Mouse (Mus musculus): ENCODE data around the gene Tfeb.

DNA sequence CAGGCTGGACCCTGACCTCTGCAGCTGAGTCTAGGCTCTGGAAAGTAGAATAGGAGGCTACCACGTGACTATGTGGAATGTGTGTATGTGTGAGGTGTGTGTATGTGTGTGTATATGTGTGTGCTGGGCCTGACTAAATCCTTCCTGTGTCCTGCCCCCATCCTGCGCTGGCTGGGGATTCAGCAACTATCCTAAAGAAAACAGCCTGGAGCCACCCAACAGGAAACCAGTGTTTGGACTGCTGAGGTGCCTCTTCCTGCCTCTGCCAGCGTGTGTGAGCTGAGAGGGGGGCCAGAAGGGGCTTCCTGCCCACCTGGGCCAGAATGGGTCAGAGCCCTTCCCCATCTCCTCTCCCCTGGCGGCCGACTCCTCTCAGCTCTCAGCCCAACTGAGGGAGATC is 76.8 kb downstream of the Tfeb start:
- no peak for TF ChIP-seq POLR2A (IDR thresholded peaks at IDR 0.05; ENCODE audit: low read depth, low read length)
- TF ChIP-seq CTCF (conservative IDR thresholded peaks at IDR 0.05; ENCODE audit: insufficient read depth, insufficient read length, low read depth, low read length), result no peak

All from kidney, adult 2 months (tissue).